Mouse (Mus musculus) heart, adult 2 months (tissue): ENCODE data around the gene Otud4.

ENCODE experiments used
- EP300 ChIP-seq: fragments of 200-500 bp; IDR thresholded peaks from 2 replicates; pipeline ENCODE4 v1.6.1; 2011; ENCODE audit warnings: low read depth, low read length, control low read depth; ENCODE audit not compliant: insufficient read depth
- POLR2A ChIP-seq: fragments of 200-500 bp; IDR thresholded peaks from 2 replicates; pipeline ENCODE4 v1.6.1; 2011; ENCODE audit warnings: mild to moderate bottlenecking, low read depth, low read length, control low read depth; ENCODE audit not compliant: insufficient read depth

DNA sequence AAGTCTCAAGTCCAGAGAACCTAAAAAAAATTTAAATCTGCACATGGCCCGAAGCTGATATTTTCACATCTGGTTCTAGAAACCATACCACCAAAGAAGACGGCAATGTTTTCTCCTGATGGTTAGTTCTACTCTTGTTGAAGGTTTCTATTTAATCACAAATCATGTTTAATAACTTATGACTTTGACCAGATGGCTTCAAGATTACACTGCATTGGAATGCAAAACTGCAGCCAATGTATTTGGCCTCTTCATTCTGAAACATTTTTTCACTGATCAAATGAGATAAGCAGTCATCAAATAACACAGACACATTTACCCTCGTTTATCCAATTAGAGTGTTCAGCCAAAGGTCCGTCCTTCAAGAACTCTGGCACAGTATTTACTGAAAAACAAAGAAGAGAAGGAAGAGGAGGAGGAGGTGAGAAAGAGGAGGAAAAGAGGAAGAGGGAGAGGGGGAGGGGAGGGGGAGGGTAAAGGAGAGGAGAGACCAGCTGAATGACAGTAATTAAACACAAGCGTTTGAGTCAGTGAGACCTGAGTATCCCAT, 32.6 kb upstream of the Otud4 start:
- TF ChIP-seq EP300 (no peak), POLR2A (no peak)
